Mouse (Mus musculus) CH12.LX (cell line): ENCODE data around the gene Uxs1. TPM values are rescaled to one million over a fixed set of nuclear protein-coding genes. Genes with fewer than 3 reads are reported as not detected.

Source experiments
- DNase-seq: peaks from one replicate; pipeline ENCODE4 v3.0.0-alpha.2; 2013; ENCODE audit errors: extremely low read depth
- H3K27ac ChIP-seq: 2 replicates; pipeline ENCODE4 v1.5.1; 2012; ENCODE audit warnings: low read depth, mild to moderate bottlenecking, control low read depth, moderate library complexity; ENCODE audit not compliant: insufficient read depth
- H3K27me3 ChIP-seq: replicated peaks from 2 replicates; pipeline ENCODE3; 2012; ENCODE audit warnings: inconsistent platforms
- H3K36me3 ChIP-seq, 2 experiments: replicated peaks in 1 of 2; 2 replicates each; pipeline versions ENCODE3 to v1.6.1; 2012; ENCODE audit warnings: inconsistent platforms in 1 of 2, low read length in 1 of 2, mild to moderate bottlenecking in 1 of 2, mixed read lengths in 1 of 2, moderate library complexity in 1 of 2; ENCODE audit not compliant: control insufficient read depth in 1 of 2, insufficient read depth in 1 of 2
- H3K4me1 ChIP-seq, 2 experiments: 2 replicates each; pipeline ENCODE4 v1.6.1; 2012; ENCODE audit warnings: inconsistent platforms in 1 of 2, moderate library complexity in 1 of 2; ENCODE audit not compliant: insufficient read depth in 2 of 2, control insufficient read depth in 1 of 2
- H3K4me2 ChIP-seq: 2 replicates; pipeline ENCODE4 v1.6.1; 2012; ENCODE audit warnings: low read depth, mild to moderate bottlenecking, control low read depth; ENCODE audit not compliant: poor library complexity, insufficient read depth, severe bottlenecking
- H3K4me3 ChIP-seq, 3 experiments: fragments of 150-350 bp in 1 of 3; sonication (generic) in 1 of 3; replicated peaks in 1 of 3; 2 replicates each; pipeline versions ENCODE3 to v1.5.1; 2011 to 2012; ENCODE audit warnings: low read depth in 2 of 3, low read length in 2 of 3, mild to moderate bottlenecking in 2 of 3, moderate library complexity in 2 of 3, control low read depth in 1 of 3, improper control_type of control experiment in 1 of 3, inconsistent platforms in 1 of 3, mixed read lengths in 1 of 3; ENCODE audit not compliant: poor library complexity in 1 of 3
- H3K79me2 ChIP-seq: replicated peaks from 2 replicates; pipeline ENCODE4 v1.6.1; 2012; ENCODE audit warnings: mild to moderate bottlenecking, moderate library complexity; ENCODE audit not compliant: control insufficient read depth, poor library complexity, insufficient read depth, severe bottlenecking; ENCODE audit errors: extremely low read depth
- H3K9ac ChIP-seq: 2 replicates; pipeline ENCODE4 v1.6.1; 2012; ENCODE audit warnings: low read depth, mild to moderate bottlenecking, control low read depth, moderate library complexity; ENCODE audit not compliant: insufficient read depth
- H3K9me3 ChIP-seq: replicated peaks from 2 replicates; pipeline ENCODE3; 2012; ENCODE audit warnings: low read length, inconsistent platforms, mixed read lengths
- BHLHE40 ChIP-seq: IDR thresholded peaks from 2 replicates; pipeline ENCODE4 v1.6.1; 2011; ENCODE audit warnings: mild to moderate bottlenecking, low read depth, low read length, improper control_type of control experiment
- CTCF ChIP-seq, 2 experiments: IDR thresholded peaks in 1 of 2; conservative IDR thresholded peaks in 1 of 2; 2 replicates each; pipeline ENCODE4 v1.5.1; 2011 to 2012; ENCODE audit warnings: low read depth in 2 of 2, low read length in 2 of 2, improper control_type of control experiment in 1 of 2, inconsistent platforms in 1 of 2, mild to moderate bottlenecking in 1 of 2, moderate library complexity in 1 of 2
- ELF1 ChIP-seq: IDR thresholded peaks from 2 replicates; pipeline ENCODE4 v1.6.1; 2014; ENCODE audit warnings: low read depth, mild to moderate bottlenecking, inconsistent platforms, low read length, improper control_type of control experiment
- EP300 ChIP-seq: IDR thresholded peaks from 2 replicates; pipeline ENCODE4 v1.6.1; 2011; ENCODE audit warnings: low read length, improper control_type of control experiment
- ETS1 ChIP-seq: conservative IDR thresholded peaks from 2 replicates; pipeline ENCODE4 v1.6.1; 2012; ENCODE audit warnings: low read depth, mild to moderate bottlenecking, inconsistent platforms, low read length, improper control_type of control experiment, moderate library complexity
- HCFC1 ChIP-seq: IDR thresholded peaks from 2 replicates; pipeline ENCODE4 v1.6.1; 2012; ENCODE audit warnings: low read depth, mild to moderate bottlenecking, inconsistent platforms, low read length, improper control_type of control experiment
- IRF4 ChIP-seq: IDR thresholded peaks from 2 replicates; pipeline ENCODE4 v1.6.1; 2014; ENCODE audit warnings: low read depth, mild to moderate bottlenecking, inconsistent platforms, low read length, improper control_type of control experiment
- KAT2A ChIP-seq: IDR thresholded peaks from 2 replicates; pipeline ENCODE4 v1.6.1; 2012; ENCODE audit warnings: low read length, improper control_type of control experiment, inconsistent platforms; ENCODE audit not compliant: insufficient replicate concordance
- MAX ChIP-seq: IDR thresholded peaks from 2 replicates; pipeline ENCODE4 v1.6.1; 2011; ENCODE audit warnings: low read length, improper control_type of control experiment
- NRF1 ChIP-seq: IDR thresholded peaks from 2 replicates; pipeline ENCODE4 v1.6.1; 2014; ENCODE audit warnings: low read depth, mild to moderate bottlenecking, inconsistent platforms, low read length, improper control_type of control experiment, moderate library complexity
- PAX5 ChIP-seq: IDR thresholded peaks from 2 replicates; pipeline ENCODE4 v1.6.1; 2012; ENCODE audit warnings: low read length, inconsistent platforms, mixed read lengths
- UBTF ChIP-seq: IDR thresholded peaks from 2 replicates; pipeline ENCODE4 v1.6.1; 2012; ENCODE audit warnings: low read depth, mild to moderate bottlenecking, inconsistent platforms, low read length, improper control_type of control experiment, moderate library complexity
- USF1 ChIP-seq: IDR thresholded peaks from 2 replicates; pipeline ENCODE4 v1.6.1; 2014; ENCODE audit warnings: low read depth, mild to moderate bottlenecking, inconsistent platforms, low read length, improper control_type of control experiment
- USF2 ChIP-seq: conservative IDR thresholded peaks from 2 replicates; pipeline ENCODE4 v1.6.1; 2011; ENCODE audit warnings: low read depth, low read length, improper control_type of control experiment
- ZC3H11A ChIP-seq: IDR thresholded peaks from 2 replicates; pipeline ENCODE4 v1.6.1; 2012; ENCODE audit warnings: low read depth, mild to moderate bottlenecking, inconsistent platforms, low read length, improper control_type of control experiment
- ZKSCAN1 ChIP-seq: IDR thresholded peaks from 2 replicates; pipeline ENCODE4 v1.6.1; 2012; ENCODE audit warnings: low read depth, inconsistent platforms, low read length, improper control_type of control experiment, borderline replicate concordance
- ZMIZ1 ChIP-seq: IDR thresholded peaks from 2 replicates; pipeline ENCODE4 v1.6.1; 2012; ENCODE audit warnings: low read depth, mild to moderate bottlenecking, inconsistent platforms, low read length, improper control_type of control experiment
- ZNF384 ChIP-seq: IDR thresholded peaks from 2 replicates; pipeline ENCODE4 v1.6.1; 2012; ENCODE audit warnings: low read depth, low read length, improper control_type of control experiment, inconsistent platforms
- dilution Hi-C: fragments of 300-500 bp; cut with MboI; formaldehyde crosslinking; loops from 2 replicates; pipeline ENCODE4 v1.14.3; 2020; ENCODE audit warnings: low sequenced_read_pairs; ENCODE audit not compliant: extremely low pct_unique_long_range_greater_than_20kb, extremely low pct_ligation_motif_present
- in situ Hi-C: fragments of 300-500 bp; cut with MboI; formaldehyde crosslinking; loops from 3 replicates; pipeline ENCODE4 v1.14.3; 2019; ENCODE audit warnings: low sequenced_read_pairs, low pct_ligation_motif_present, low pct_unique_long_range_greater_than_20kb, mixed read lengths
- polyA plus RNA-seq: library from polyadenylated mRNA; unstranded; fragments of >175 nt; gene quantifications from 2 replicates; pipeline ENCODE4 v1.2.1, GENCODE M21; 2012; ENCODE audit warnings: low read depth; ENCODE audit not compliant: insufficient read length
- total RNA-seq, 2 experiments: library from RNA; depleted of rRNA; stranded (reverse); fragments of 300-350 nt in 1 of 2; fragments of >200 nt in 1 of 2; gene quantifications; 2 replicates each; pipeline ENCODE4 v1.2.3; 2012 to 2014

Uxs1 gene
- total and polyA plus RNA-seq, 3 experiments, result 18.4 to 33.3 (median 31.3) TPM

- TF ChIP-seq USF2 (no peak), KAT2A (no peak), NRF1 (no peak), EP300 (no peak), HCFC1 (no peak), CTCF (conservative IDR thresholded peaks at IDR 0.05 in 1 of 2, IDR thresholded peaks at IDR 0.05 in 1 of 2; ENCODE audit: low read depth in 2 of 2, low read length in 2 of 2) (no peak), ZKSCAN1 (no peak), ELF1 (no peak)
- Histone ChIP-seq H3K4me1 (peaks cover 0 to 2% of the 10 kb centered on the region in 2 experiments; a peak in 1 of 4 replicates), H3K4me2 (no peak overlapping the region), H3K4me3 (no peak overlapping the region), H3K79me2 (no peaks in the 10 kb centered on the region), H3K9ac (no peak overlapping the region), H3K36me3 (peaks cover 8 to 77% of the 10 kb centered on the region in 2 experiments), H3K27me3 (no peaks in the 10 kb centered on the region), H3K27ac (no peak overlapping the region), H3K9me3 (no peaks in the 10 kb centered on the region)
- dilution Hi-C loops (no loop called here), in situ Hi-C loops (no loop called here)
- no peak for DNase-seq
These were observed 40.9 kb downstream of the Uxs1 start for GRCm38 (mm10) chr1:43786711-43787110.

DNA sequence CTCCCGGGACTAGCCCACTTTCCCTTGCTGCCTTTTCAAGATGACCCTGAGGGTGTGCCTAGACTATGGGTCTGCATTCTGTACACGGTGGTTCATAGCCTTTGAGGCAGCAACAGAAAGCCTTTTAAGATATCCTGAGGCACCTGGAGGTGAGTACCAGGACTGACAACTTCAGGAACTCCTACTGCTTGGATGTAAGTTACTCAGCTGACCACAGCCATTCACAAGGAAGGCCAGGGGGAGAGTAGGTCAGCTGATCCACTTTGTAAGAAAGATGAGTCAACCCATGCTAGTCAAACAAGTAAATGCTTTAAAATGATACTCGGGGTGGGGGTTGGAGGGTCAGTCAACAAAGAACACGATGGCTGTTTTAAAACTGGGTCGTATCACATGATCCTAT lies 42.3 kb downstream of the Uxs1 start:
- Histone ChIP-seq H3K4me3 (no peak overlapping the region), H3K9ac (no peak overlapping the region), H3K4me2 (no peak overlapping the region), H3K4me1 (peaks cover 0 to 2% of the 10 kb centered on the region in 2 experiments; a peak in 1 of 4 replicates), H3K79me2 (no peaks in the 10 kb centered on the region), H3K9me3 (no peaks in the 10 kb centered on the region), H3K27me3 (no peaks in the 10 kb centered on the region), H3K27ac (no peak overlapping the region), H3K36me3 (peaks cover 8 to 77% of the 10 kb centered on the region in 2 experiments)
- dilution Hi-C loops, result no loop called here
- DNase-seq, result no peak
- no peak for TF ChIP-seq HCFC1
- no peak for TF ChIP-seq UBTF
- TF ChIP-seq CTCF (conservative IDR thresholded peaks at IDR 0.05 in 1 of 2, IDR thresholded peaks at IDR 0.05 in 1 of 2; ENCODE audit: low read depth in 2 of 2, low read length in 2 of 2), result no peak
- no peak for TF ChIP-seq ZC3H11A
- TF ChIP-seq PAX5, result no peak
- TF ChIP-seq ZNF384, result no peak
- no peak for TF ChIP-seq ZMIZ1
- no peak for TF ChIP-seq USF2
- TF ChIP-seq IRF4, result no peak
- TF ChIP-seq BHLHE40, result no peak
- TF ChIP-seq ETS1, result no peak
- no peak for TF ChIP-seq USF1
- TF ChIP-seq MAX, result no peak
- in situ Hi-C loops, result no loop called here
